Mouse (Mus musculus) midbrain, postnatal 0 days (tissue): ENCODE measurements at regions not wholly inside any gene's neighbourhood (a gene's known extent, or its start where the extent isn't known, plus 50 kb on each side); places are given as distances from the start of the nearest gene placed in this dataset.
"Not testable (repeated sequence)": the region's sequence is repeated elsewhere in the genome, so short reads cannot be mapped to it uniquely, and the experiment has no call there.

Experiments used
- ATAC-seq: fragments of 200-750 bp; cut with Nextera tagmentation; 2 replicates; pipeline ENCODE4 v1.8.0; 2017; ENCODE audit warnings: moderate number of reproducible peaks, mild to moderate bottlenecking, moderate TSS enrichment, moderate library complexity; ENCODE audit not compliant: low FRiP score
- DNase-seq: peaks from one replicate; pipeline ENCODE4 v3.0.0-alpha.2; 2015; ENCODE audit warnings: low spot score
- H3K27ac ChIP-seq: fragments of 300-500 bp; sonication (generic); 2 replicates; pipeline ENCODE4 v1.5.1; 2014; ENCODE audit warnings: low read depth, mild to moderate bottlenecking, low read length, mixed read lengths
- H3K27me3 ChIP-seq: fragments of 300-500 bp; sonication (generic); 2 replicates; pipeline ENCODE4 v1.6.1; 2014; ENCODE audit warnings: low read length, control low read depth, mixed read lengths; ENCODE audit not compliant: insufficient read depth
- H3K36me3 ChIP-seq: fragments of 300-500 bp; sonication (generic); 2 replicates; pipeline ENCODE4 v1.6.1; 2014; ENCODE audit warnings: low read length, control low read depth, mixed read lengths; ENCODE audit not compliant: insufficient read depth
- H3K4me1 ChIP-seq: fragments of 300-500 bp; sonication (generic); 2 replicates; pipeline ENCODE4 v1.6.1; 2014; ENCODE audit warnings: mild to moderate bottlenecking, control low read depth, antibody characterized with exemption, low read length, mixed read lengths; ENCODE audit not compliant: insufficient read depth
- H3K4me2 ChIP-seq: fragments of 300-500 bp; sonication (generic); 2 replicates; pipeline ENCODE4 v1.6.1; 2014; ENCODE audit warnings: low read depth, mild to moderate bottlenecking, low read length, mixed read lengths; ENCODE audit not compliant: poor library complexity, severe bottlenecking
- H3K4me3 ChIP-seq: fragments of 300-500 bp; sonication (generic); 2 replicates; pipeline ENCODE4 v1.5.1; 2014; ENCODE audit warnings: low read depth, mild to moderate bottlenecking, low read length, moderate library complexity
- H3K9ac ChIP-seq: fragments of 300-500 bp; sonication (generic); replicated peaks from 2 replicates; pipeline ENCODE4 v1.6.1; 2014; ENCODE audit warnings: mild to moderate bottlenecking, low read length, moderate library complexity, mixed read lengths; ENCODE audit not compliant: poor library complexity, severe bottlenecking
- H3K9me3 ChIP-seq: fragments of 300-500 bp; sonication (generic); 2 replicates; pipeline ENCODE4 v1.6.1; 2016; ENCODE audit warnings: low read length, control low read depth
- CTCF ChIP-seq: IDR thresholded peaks from 2 replicates; pipeline ENCODE4 v1.5.1; 2016; ENCODE audit warnings: antibody characterized with exemption, mild to moderate bottlenecking
- WGBS: fragments of 180-500 bp; shearing (Covaris S2); extraction: QIAGEN DNeasy Blood & Tissue Kit; methylation state at CpG from one replicate; pipeline ENCODE4 v1.1.7; 2014; 5-methylcytosine and 5-hydroxymethylcytosine counted together

GRCm38 (mm10) chr2:16849916-16850315 is 493.8 kb downstream of the Plxdc2 start:
- no peak overlapping the region for H3K4me3 ChIP-seq
- DNase-seq: peak; percentile 84
- no peak overlapping the region for H3K9ac ChIP-seq
- no peak for TF ChIP-seq CTCF
- ATAC-seq: no peak
- H3K4me1 ChIP-seq: no peaks in the 10 kb centered on the region
- no peak overlapping the region for H3K27ac ChIP-seq
- H3K36me3 ChIP-seq: no peaks in the 10 kb centered on the region
- H3K4me2 ChIP-seq: no peak overlapping the region
- WGBS: 65% methylated on average over 3 of the region's 3 CpGs
- H3K9me3 ChIP-seq: no peaks in the 10 kb centered on the region
- no peaks in the 10 kb centered on the region for H3K27me3 ChIP-seq

GRCm38 (mm10) chr2:16860056-16860455 is 504.0 kb downstream of the Plxdc2 start:
- WGBS: 83% methylated on average over 5 of the region's 5 CpGs
- no peak for ATAC-seq
- H3K9me3 ChIP-seq: no peaks in the 10 kb centered on the region
- no peak overlapping the region for H3K4me3 ChIP-seq
- no peak for TF ChIP-seq CTCF
- DNase-seq: no peak
- no peaks in the 10 kb centered on the region for H3K4me1 ChIP-seq
- no peaks in the 10 kb centered on the region for H3K27me3 ChIP-seq
- no peak overlapping the region for H3K4me2 ChIP-seq
- H3K36me3 ChIP-seq: no peaks in the 10 kb centered on the region
- H3K9ac ChIP-seq: no peak overlapping the region
- no peak overlapping the region for H3K27ac ChIP-seq

- Histone ChIP-seq H3K4me3 (no peak overlapping the region), H3K4me2 (no peak overlapping the region), H3K4me1 (no peaks in the 10 kb centered on the region), H3K9me3 (no peaks in the 10 kb centered on the region), H3K9ac (no peak overlapping the region), H3K27me3 (no peaks in the 10 kb centered on the region), H3K36me3 (no peaks in the 10 kb centered on the region), H3K27ac (no peak overlapping the region)
- DNase-seq (no peak), ATAC-seq (no peak)
- WGBS: 86% methylated on average over 4 of the region's 4 CpGs
- no peak for TF ChIP-seq CTCF
Measured at GRCm38 (mm10) chr2:16866163-16866852, 510.2 kb downstream of the Plxdc2 start.

GRCm38 (mm10) chr2:16892381-16892780 is 536.3 kb downstream of the Plxdc2 start:
- not testable (repeated sequence) for H3K4me3 ChIP-seq, H3K4me1 ChIP-seq, ATAC-seq, H3K36me3 ChIP-seq, H3K27me3 ChIP-seq, H3K27ac ChIP-seq, H3K9ac ChIP-seq, DNase-seq, H3K9me3 ChIP-seq, H3K4me2 ChIP-seq
- WGBS: 88% methylated on average over 6 of the region's 6 CpGs

- no peak for TF ChIP-seq CTCF
- Histone ChIP-seq H3K27ac (no peak overlapping the region), H3K27me3 (no peaks in the 10 kb centered on the region), H3K4me1 (no peaks in the 10 kb centered on the region), H3K9me3 (no peaks in the 10 kb centered on the region), H3K4me2 (no peak overlapping the region), H3K36me3 (no peaks in the 10 kb centered on the region), H3K4me3 (no peak overlapping the region), H3K9ac (no peak overlapping the region)
- DNase-seq (no peak), ATAC-seq (no peak)
- WGBS: 71% methylated on average over 1 of the region's 1 CpGs
Measured at GRCm38 (mm10) chr2:16909246-16910038, 553.3 kb downstream of the Plxdc2 start.

- Histone ChIP-seq H3K4me2 (no peak overlapping the region), H3K9ac (no peak overlapping the region), H3K36me3 (no peaks in the 10 kb centered on the region), H3K27me3 (no peaks in the 10 kb centered on the region), H3K27ac (no peak overlapping the region), H3K4me1 (no peaks in the 10 kb centered on the region), H3K9me3 (no peaks in the 10 kb centered on the region), H3K4me3 (no peak overlapping the region)
- peak; percentile 48 for TF ChIP-seq CTCF
- ATAC-seq (no peak), DNase-seq (peak; percentile 5)
- WGBS: 29% methylated on average over 2 of the region's 2 CpGs
Measured at GRCm38 (mm10) chr2:16914633-16915032, 558.5 kb downstream of the Plxdc2 start.
